Mouse (Mus musculus) liver, embryonic 13.5 days (tissue): ENCODE measurements around the gene Mical2. TPM values are rescaled to one million over a fixed set of nuclear protein-coding genes. Genes with fewer than 3 reads are reported as not detected.

ENCODE experiments used
- ATAC-seq: fragments of 200-750 bp; cut with Nextera tagmentation; 2 replicates; pipeline ENCODE4 v1.8.0; 2017; ENCODE audit warnings: low read depth, mild to moderate bottlenecking, moderate number of reproducible peaks, moderate library complexity
- DNase-seq: peaks from one replicate; pipeline ENCODE4 v3.0.0; 2022
- H3K27ac ChIP-seq: fragments of 300-500 bp; sonication (generic); 2 replicates; pipeline ENCODE4 v1.5.1; 2015; ENCODE audit warnings: moderate library complexity, mild to moderate bottlenecking, inconsistent platforms
- H3K27me3 ChIP-seq: fragments of 300-500 bp; sonication (generic); 2 replicates; pipeline ENCODE4 v1.6.1; 2015; ENCODE audit warnings: mild to moderate bottlenecking, inconsistent platforms
- H3K36me3 ChIP-seq: fragments of 300-500 bp; sonication (generic); 2 replicates; pipeline ENCODE4 v1.6.1; 2015; ENCODE audit warnings: mild to moderate bottlenecking, inconsistent platforms
- H3K4me1 ChIP-seq: fragments of 300-500 bp; sonication (generic); replicated peaks from 2 replicates; pipeline ENCODE4 v1.6.1; 2015; ENCODE audit warnings: inconsistent platforms
- H3K4me2 ChIP-seq: fragments of 300-500 bp; sonication (generic); 2 replicates; pipeline ENCODE4 v1.6.1; 2015; ENCODE audit warnings: inconsistent platforms, mild to moderate bottlenecking, moderate library complexity
- H3K4me3 ChIP-seq: fragments of 300-500 bp; sonication (generic); replicated peaks from 2 replicates; pipeline ENCODE4 v1.5.1; 2015; ENCODE audit warnings: mild to moderate bottlenecking, inconsistent platforms
- H3K9ac ChIP-seq: fragments of 300-500 bp; sonication (generic); 2 replicates; pipeline ENCODE4 v1.6.1; 2015; ENCODE audit warnings: mild to moderate bottlenecking, inconsistent platforms
- H3K9me3 ChIP-seq: fragments of 300-500 bp; sonication (generic); replicated peaks from 2 replicates; pipeline ENCODE4 v1.6.1; 2016; ENCODE audit warnings: inconsistent platforms
- WGBS: fragments of 180-500 bp; shearing (Covaris S2); methylation state at CpG from one replicate; pipeline ENCODE4 v1.1.7; 2015; ENCODE audit not compliant: insufficient replicate concordance; 5-methylcytosine and 5-hydroxymethylcytosine counted together
- polyA plus RNA-seq: library from polyadenylated mRNA; unstranded; fragments of >200 nt; fragmentation: Nextera tagmentation; extraction: Ambion mirVana; gene quantifications from 2 replicates; pipeline ENCODE4 v1.2.1, GENCODE M21; 2015

Mical2 gene
- polyA plus RNA-seq, 1 experiment from 2014 or later: 1.5 TPM

GRCm38 (mm10) chr7:112244683-112245082 is 19.0 kb downstream of the Mical2 start:
- no peak for DNase-seq
- no peaks in the 10 kb centered on the region for H3K36me3 ChIP-seq

GRCm38 (mm10) chr7:112245839-112246438 is 20.3 kb downstream of the Mical2 start:
- Histone ChIP-seq H3K27ac (no peak overlapping the region), H3K9ac (no peak overlapping the region), H3K36me3 (no peaks in the 10 kb centered on the region), H3K4me2 (no peak overlapping the region), H3K9me3 (no peaks in the 10 kb centered on the region), H3K4me1 (0 out of 2 replicates have a peak, but pooled peaks cover 3% of the 10 kb centered on the region), H3K4me3 (no peak overlapping the region), H3K27me3 (no peaks in the 10 kb centered on the region)
- no peak for DNase-seq
- WGBS: 65% methylated on average over 4 of the region's 4 CpGs
- ATAC-seq: no peak

More at GRCm38 (mm10) chr7:112244683-112245082, 19.0 kb downstream of the Mical2 start:
- ATAC-seq: no peak
- no peak overlapping the region for H3K4me3 ChIP-seq
- no peak overlapping the region for H3K4me2 ChIP-seq
- H3K27ac ChIP-seq: no peak overlapping the region
- no peaks in the 10 kb centered on the region for H3K27me3 ChIP-seq
- 36% methylated on average over 6 of the region's 6 CpGs for WGBS
- H3K9ac ChIP-seq: no peak overlapping the region
- H3K9me3 ChIP-seq: no peaks in the 10 kb centered on the region
- H3K4me1 ChIP-seq: 0 out of 2 replicates have a peak, but pooled peaks cover 3% of the 10 kb centered on the region

- Histone ChIP-seq H3K27ac (no peak overlapping the region), H3K36me3 (no peaks in the 10 kb centered on the region)
- WGBS: 63% methylated on average over 4 of the region's 4 CpGs
Measured at GRCm38 (mm10) chr7:112246442-112246841, 20.8 kb downstream of the Mical2 start.

GRCm38 (mm10) chr7:112247890-112248289 is 22.2 kb downstream of the Mical2 start:
- H3K9ac ChIP-seq: no peak overlapping the region
- no peak for ATAC-seq
- H3K36me3 ChIP-seq: no peaks in the 10 kb centered on the region
- no peak overlapping the region for H3K27ac ChIP-seq
- H3K27me3 ChIP-seq: no peaks in the 10 kb centered on the region
- 0 out of 2 replicates have a peak, but pooled peaks cover 9% of the 10 kb centered on the region for H3K4me1 ChIP-seq
- H3K4me2 ChIP-seq: no peak overlapping the region
- DNase-seq: no peak
- no peaks in the 10 kb centered on the region for H3K9me3 ChIP-seq
- WGBS: 62% methylated on average over 3 of the region's 3 CpGs
- H3K4me3 ChIP-seq: no peak overlapping the region

More at GRCm38 (mm10) chr7:112246442-112246841, 20.8 kb downstream of the Mical2 start:
- no peak overlapping the region for H3K4me3 ChIP-seq
- H3K9ac ChIP-seq: no peak overlapping the region
- 0 out of 2 replicates have a peak, but pooled peaks cover 5% of the 10 kb centered on the region for H3K4me1 ChIP-seq
- H3K27me3 ChIP-seq: no peaks in the 10 kb centered on the region
- H3K4me2 ChIP-seq: no peak overlapping the region
- no peak for DNase-seq
- H3K9me3 ChIP-seq: no peaks in the 10 kb centered on the region
- no peak for ATAC-seq

- no peaks in the 10 kb centered on the region for H3K36me3 ChIP-seq
- 53% methylated on average over 4 of the region's 4 CpGs for WGBS
Measured at GRCm38 (mm10) chr7:112249476-112249875, 23.8 kb downstream of the Mical2 start.

GRCm38 (mm10) chr7:112252065-112252464 is 26.4 kb downstream of the Mical2 start:
- Histone ChIP-seq H3K4me1 (0 out of 2 replicates have a peak, but pooled peaks cover 6% of the 10 kb centered on the region), H3K27me3 (no peaks in the 10 kb centered on the region), H3K4me2 (no peak overlapping the region), H3K27ac (no peak overlapping the region), H3K36me3 (no peaks in the 10 kb centered on the region), H3K4me3 (no peak overlapping the region), H3K9ac (no peak overlapping the region), H3K9me3 (no peaks in the 10 kb centered on the region)
- ATAC-seq (no peak), DNase-seq (no peak)
- WGBS: 43% methylated on average over 5 of the region's 5 CpGs

More at GRCm38 (mm10) chr7:112249476-112249875, 23.8 kb downstream of the Mical2 start:
- no peak for ATAC-seq
- Histone ChIP-seq H3K4me2 (no peak overlapping the region), H3K9me3 (no peaks in the 10 kb centered on the region), H3K4me3 (no peak overlapping the region), H3K9ac (no peak overlapping the region), H3K27me3 (no peaks in the 10 kb centered on the region), H3K4me1 (0 out of 2 replicates have a peak, but pooled peaks cover 9% of the 10 kb centered on the region), H3K27ac (no peak overlapping the region)
- no peak for DNase-seq

- 67% methylated on average over 3 of the region's 3 CpGs for WGBS
- Histone ChIP-seq H3K9me3 (no peaks in the 10 kb centered on the region), H3K27ac (no peak overlapping the region), H3K9ac (no peak overlapping the region), H3K4me2 (no peak overlapping the region), H3K36me3 (no peaks in the 10 kb centered on the region), H3K27me3 (no peaks in the 10 kb centered on the region), H3K4me1 (peaks cover 15% of the 10 kb centered on the region; the same call in 1 of the 2 replicates), H3K4me3 (no peak overlapping the region)
- no peak for ATAC-seq
- no peak for DNase-seq
Measured at GRCm38 (mm10) chr7:112254233-112254632, 28.6 kb downstream of the Mical2 start.

- H3K27ac ChIP-seq: no peak overlapping the region
Measured at GRCm38 (mm10) chr7:112255248-112255866, 29.7 kb downstream of the Mical2 start.

GRCm38 (mm10) chr7:112258338-112258903 is 32.8 kb downstream of the Mical2 start:
- WGBS: 39% methylated on average over 4 of the region's 4 CpGs
- H3K27ac ChIP-seq: no peak overlapping the region
- H3K9me3 ChIP-seq: no peaks in the 10 kb centered on the region
- H3K4me3 ChIP-seq: no peak overlapping the region
- ATAC-seq (no peak), DNase-seq (no peak)
- H3K27me3 ChIP-seq: no peaks in the 10 kb centered on the region
- H3K9ac ChIP-seq: no peak overlapping the region
- H3K4me2 ChIP-seq: no peak overlapping the region
- no peaks in the 10 kb centered on the region for H3K36me3 ChIP-seq
- peaks cover 9% of the 10 kb centered on the region; the same call in 1 of the 2 replicates for H3K4me1 ChIP-seq

More at GRCm38 (mm10) chr7:112255248-112255866, 29.7 kb downstream of the Mical2 start:
- 44% methylated on average over 3 of the region's 3 CpGs for WGBS
- Histone ChIP-seq H3K9me3 (no peaks in the 10 kb centered on the region), H3K36me3 (no peaks in the 10 kb centered on the region), H3K27me3 (no peaks in the 10 kb centered on the region), H3K4me1 (peaks cover 15% of the 10 kb centered on the region; the same call in 1 of the 2 replicates), H3K4me3 (no peak overlapping the region), H3K4me2 (no peak overlapping the region), H3K9ac (no peak overlapping the region)
- ATAC-seq (no peak), DNase-seq (no peak)

- Histone ChIP-seq H3K27me3 (no peaks in the 10 kb centered on the region), H3K9ac (no peak overlapping the region), H3K36me3 (no peaks in the 10 kb centered on the region), H3K4me3 (no peak overlapping the region), H3K9me3 (no peaks in the 10 kb centered on the region), H3K4me1 (peaks cover 9% of the 10 kb centered on the region; the same call in 1 of the 2 replicates), H3K4me2 (no peak overlapping the region), H3K27ac (no peak overlapping the region)
- DNase-seq (no peak), ATAC-seq (no peak)
- 66% methylated on average over 4 of the region's 4 CpGs for WGBS
Measured at GRCm38 (mm10) chr7:112259286-112259685, 33.6 kb downstream of the Mical2 start.

- Histone ChIP-seq H3K27me3 (no peaks in the 10 kb centered on the region), H3K27ac (no peak overlapping the region), H3K4me2 (no peak overlapping the region), H3K4me3 (no peak overlapping the region), H3K4me1 (peaks cover 9% of the 10 kb centered on the region; the same call in 1 of the 2 replicates), H3K36me3 (no peaks in the 10 kb centered on the region), H3K9me3 (no peaks in the 10 kb centered on the region), H3K9ac (no peak overlapping the region)
- ATAC-seq: no peak
- DNase-seq: no peak
- 57% methylated on average over 5 of the region's 5 CpGs for WGBS
Measured at GRCm38 (mm10) chr7:112261121-112261520, 35.5 kb downstream of the Mical2 start.
